Mouse (Mus musculus): ENCODE results near the gene Cyp4f40.
"Not testable (repeated sequence)": the region's sequence is repeated elsewhere in the genome, so short reads cannot be mapped to it uniquely, and the experiment has no call there.

Gene Cyp4f40

DNA sequence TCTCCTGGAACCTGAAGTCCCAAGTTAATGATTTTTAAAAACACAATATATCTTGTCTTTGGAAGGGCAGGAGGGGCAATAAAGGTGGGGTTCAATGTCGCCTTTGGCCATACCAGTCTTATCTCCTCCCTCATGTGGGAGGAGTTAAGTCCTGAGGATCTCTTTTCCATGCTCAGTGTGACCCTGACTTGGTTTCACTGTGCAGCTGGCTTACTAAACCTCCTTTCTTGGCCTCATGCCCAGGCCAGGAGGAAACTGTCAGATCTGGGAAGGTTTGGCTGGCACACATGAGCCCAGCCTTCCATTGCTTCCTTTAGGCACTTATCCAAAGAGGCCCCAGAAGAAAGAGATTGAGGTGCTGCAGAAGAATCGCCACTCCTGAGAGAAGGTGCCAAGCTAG is at the start of gene Cyp4f40:
TSS of gene Cyp4f40 (plus strand) at position 189 of the 400 bp plus-strand sequence.
- no peak for DNase-seq (ENCODE audit: low read depth, low spot score)

DNA sequence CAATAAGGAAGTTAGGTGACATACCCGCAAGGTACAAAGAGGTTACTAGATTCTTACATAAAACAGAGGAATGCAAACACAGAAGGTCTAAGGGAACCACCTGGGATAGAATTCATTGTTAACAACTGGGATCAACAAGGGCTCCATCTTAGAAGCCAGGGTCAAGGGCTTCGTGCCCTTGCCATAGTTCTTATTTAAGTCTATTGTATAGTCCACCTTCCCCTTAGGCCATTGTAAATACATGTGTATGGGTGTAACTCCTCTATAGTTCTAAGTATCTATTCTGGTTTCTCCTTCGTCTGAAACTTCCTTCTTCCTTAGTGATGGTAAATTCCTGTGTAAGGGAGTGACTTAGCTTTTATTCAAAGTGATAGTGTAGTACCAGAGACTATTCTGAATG is 48.5 kb upstream of the Cyp4f40 start:
- DNase-seq (ENCODE audit: low read depth, low spot score): not testable (repeated sequence)

- DNase-seq (ENCODE audit: low read depth, low spot score): no peak
These were observed 47.8 kb upstream of the Cyp4f40 start for GRCm38 (mm10) chr17:32610896-32611295.

- no peak for DNase-seq (ENCODE audit: low read depth, low spot score)
These were observed 46.3 kb upstream of the Cyp4f40 start for GRCm38 (mm10) chr17:32612417-32612816.

- no peak for DNase-seq (ENCODE audit: low read depth, low spot score)
These were observed 41.4 kb upstream of the Cyp4f40 start for GRCm38 (mm10) chr17:32617252-32617651.

GRCm38 (mm10) chr17:32621018-32621417 is 37.7 kb upstream of the Cyp4f40 start, which contains the start of gene Cyp4f37:
Gene Cyp4f37, plus strand, starts transcription at chr17:32621309.
- not testable (repeated sequence) for DNase-seq (ENCODE audit: low read depth, low spot score)

GRCm38 (mm10) chr17:32629726-32630125 is 29.0 kb upstream of the Cyp4f40 start:
- not testable (repeated sequence) for DNase-seq (ENCODE audit: low read depth, low spot score)

DNA sequence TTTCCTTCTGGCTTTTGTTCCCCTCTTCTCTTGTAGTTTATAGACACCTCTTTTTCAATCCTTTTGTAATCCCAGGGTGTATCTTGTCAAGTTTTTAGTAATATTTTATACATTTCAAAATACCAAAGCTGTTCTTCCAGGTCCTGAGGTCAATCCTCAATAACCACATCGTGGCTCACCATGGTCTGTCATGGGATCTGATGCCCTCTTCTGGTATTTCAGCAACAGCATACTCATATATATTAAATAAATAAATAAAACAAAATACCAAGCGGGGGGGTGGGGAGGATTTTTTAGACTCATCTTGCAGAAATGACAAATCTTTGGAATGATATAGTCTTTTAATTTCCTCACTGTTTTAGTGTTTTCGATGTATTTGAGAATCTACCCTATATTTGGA is 26.8 kb upstream of the Cyp4f40 start:
- DNase-seq (ENCODE audit: low read depth, low spot score): no peak

DNA sequence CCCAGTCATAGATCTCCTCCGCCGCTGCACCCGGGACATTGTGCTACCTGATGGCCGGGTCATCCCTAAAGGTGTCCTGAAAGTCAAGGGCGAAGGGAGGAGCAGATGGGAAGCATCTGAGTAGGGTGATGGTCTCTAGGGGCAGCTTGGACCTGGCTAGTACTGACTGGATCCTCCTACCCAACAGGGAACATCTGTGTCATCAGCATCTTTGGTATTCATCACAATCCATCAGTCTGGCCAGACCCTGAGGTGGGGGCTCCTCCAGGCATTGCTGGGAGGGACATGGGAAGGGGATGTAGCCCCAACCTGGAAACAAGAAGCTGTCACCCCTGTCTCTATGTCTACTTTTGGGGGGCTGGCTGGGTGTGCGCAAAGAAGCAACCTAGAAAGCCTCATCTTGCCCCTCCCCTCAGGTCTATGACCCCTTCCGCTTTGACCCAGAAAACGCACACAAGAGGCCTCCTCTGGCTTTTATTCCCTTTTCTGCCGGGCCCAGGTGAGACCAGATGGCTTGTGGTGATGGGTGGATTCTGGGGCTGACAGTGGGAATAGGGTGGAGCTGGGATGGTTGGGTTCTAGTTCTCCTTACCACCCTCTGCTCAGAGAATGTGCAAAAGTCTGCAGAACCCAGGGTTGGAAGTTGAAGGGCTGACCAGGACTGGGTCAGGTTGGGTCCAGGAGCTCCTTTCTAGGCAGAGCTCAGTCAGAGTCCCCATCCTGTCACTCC is 24.3 kb upstream of the Cyp4f40 start:
- not testable (repeated sequence) for DNase-seq (ENCODE audit: low read depth, low spot score)

DNA sequence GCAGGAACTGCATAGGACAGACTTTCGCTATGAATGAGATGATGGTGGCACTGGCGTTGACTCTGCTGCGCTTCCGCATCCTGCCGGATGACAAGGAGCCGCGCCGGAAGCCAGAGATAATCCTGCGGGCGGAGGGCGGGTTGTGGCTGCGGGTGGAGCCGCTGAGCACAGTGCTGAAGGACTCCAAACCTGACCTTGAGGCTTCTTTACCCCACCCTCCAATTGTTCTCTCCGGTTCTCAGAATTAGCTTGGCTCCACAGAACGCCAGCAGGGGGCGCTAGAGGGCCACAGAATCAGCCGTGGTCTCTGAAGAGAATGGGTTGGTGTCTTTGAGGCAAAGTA is 23.8 kb upstream of the Cyp4f40 start:
- DNase-seq (ENCODE audit: low read depth, low spot score): peak; percentile 82

- DNase-seq (ENCODE audit: low read depth, low spot score): no peak
These were observed 22.4 kb upstream of the Cyp4f40 start for GRCm38 (mm10) chr17:32636341-32636740.

- no peak for DNase-seq (ENCODE audit: low read depth, low spot score)
These were observed 21.5 kb upstream of the Cyp4f40 start for GRCm38 (mm10) chr17:32637151-32637550.

DNA sequence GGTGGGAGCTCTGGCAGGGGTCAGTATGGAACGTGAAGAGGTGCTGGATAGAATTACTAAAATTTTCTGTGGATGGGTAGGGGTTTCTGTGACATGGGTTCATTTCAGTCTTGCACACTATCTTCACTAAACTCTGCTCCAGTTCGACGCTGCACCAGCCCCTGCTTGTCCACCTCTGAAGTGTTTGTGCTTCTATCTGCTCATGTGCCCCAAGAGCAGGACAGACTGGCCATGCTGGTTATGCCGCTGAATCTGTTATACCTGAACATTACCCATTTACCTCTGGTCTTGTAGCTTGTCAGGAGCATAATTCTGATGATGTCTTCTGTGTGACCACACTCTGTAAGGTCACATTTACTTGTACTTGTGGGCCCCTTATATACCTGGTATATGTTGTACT is 12.1 kb upstream of the Cyp4f40 start:
- DNase-seq (ENCODE audit: low read depth, low spot score): no peak

DNA sequence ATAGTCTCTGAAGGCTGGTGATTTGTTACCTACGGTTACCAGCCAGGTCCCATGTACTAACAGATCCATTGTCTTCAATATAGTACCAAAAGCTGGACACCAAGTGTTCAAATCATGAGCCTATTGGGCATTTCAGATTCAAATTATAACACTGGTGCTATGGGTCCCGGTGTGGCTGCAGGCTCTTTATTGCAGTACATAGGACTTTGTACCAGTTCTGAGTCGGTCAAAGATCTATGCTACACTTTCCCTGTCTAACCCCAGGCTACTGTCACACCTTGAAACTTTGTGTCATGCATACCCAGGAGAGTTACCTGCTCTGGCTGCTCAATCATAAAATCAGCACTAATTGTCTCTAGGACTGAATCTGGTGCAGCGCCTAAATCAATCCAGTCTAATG is 4.8 kb upstream of the Cyp4f40 start:
- DNase-seq (ENCODE audit: low read depth, low spot score): no peak

DNA sequence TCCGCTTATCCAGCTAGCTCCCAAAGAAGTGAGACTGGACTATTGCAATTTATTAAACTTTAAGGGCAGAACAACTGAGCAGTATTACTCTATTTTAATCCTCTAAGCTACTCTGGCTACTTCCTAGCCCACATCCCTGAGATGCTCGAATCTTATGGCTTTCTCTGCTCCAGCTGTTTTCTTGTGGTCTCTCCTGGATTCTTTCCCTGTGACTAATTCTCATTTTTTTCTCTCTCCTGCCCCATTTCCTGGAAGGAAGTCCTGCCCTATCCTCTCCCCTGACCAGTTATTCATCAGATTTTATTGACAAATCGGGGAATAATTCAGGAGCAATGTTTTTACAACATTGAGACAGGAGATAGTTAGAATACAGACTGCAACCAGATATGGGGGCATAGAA is 1.7 kb upstream of the Cyp4f40 start:
- DNase-seq (ENCODE audit: low read depth, low spot score): no peak

DNA sequence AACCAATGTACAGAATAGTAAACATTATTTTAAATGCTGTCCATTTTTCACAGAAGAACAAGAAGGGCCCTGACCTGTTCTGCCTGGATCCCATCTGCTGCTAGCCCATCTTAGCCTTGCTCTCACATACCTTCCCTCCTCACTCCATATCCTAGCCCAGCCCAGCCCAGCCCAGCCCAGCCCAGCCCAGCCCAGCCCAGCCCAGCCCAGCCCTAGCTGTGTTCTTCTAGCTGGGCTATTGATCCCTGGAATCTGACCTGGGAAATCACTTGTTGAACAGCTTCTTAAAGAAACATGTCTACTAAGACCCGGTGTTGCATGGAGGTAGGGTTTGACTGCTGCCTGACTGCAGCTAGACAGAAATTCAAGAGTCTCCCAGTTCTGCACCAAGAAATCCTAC is 454 bp upstream of the Cyp4f40 start:
- DNase-seq (ENCODE audit: low read depth, low spot score): no peak

DNA sequence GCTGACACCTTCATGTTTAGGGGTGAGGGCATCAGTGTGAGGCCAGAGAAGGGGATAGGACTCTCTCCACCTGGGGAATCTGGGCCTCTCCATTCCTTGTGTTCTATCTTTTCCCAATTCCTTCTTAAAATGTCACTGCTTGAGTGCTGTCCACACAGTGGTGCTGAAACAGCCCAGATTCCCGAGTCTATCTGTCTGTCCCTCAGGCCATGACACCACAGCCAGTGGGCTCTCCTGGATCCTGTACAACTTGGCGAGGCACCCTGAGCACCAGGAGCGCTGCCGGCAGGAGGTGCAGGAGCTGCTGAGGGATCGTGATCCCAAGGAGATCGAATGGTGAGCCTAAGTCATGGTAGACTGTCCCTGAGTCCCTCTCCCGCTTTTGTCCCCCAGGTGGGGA is 15.3 kb downstream of the Cyp4f40 start:
- DNase-seq (ENCODE audit: low read depth, low spot score): no peak

DNA sequence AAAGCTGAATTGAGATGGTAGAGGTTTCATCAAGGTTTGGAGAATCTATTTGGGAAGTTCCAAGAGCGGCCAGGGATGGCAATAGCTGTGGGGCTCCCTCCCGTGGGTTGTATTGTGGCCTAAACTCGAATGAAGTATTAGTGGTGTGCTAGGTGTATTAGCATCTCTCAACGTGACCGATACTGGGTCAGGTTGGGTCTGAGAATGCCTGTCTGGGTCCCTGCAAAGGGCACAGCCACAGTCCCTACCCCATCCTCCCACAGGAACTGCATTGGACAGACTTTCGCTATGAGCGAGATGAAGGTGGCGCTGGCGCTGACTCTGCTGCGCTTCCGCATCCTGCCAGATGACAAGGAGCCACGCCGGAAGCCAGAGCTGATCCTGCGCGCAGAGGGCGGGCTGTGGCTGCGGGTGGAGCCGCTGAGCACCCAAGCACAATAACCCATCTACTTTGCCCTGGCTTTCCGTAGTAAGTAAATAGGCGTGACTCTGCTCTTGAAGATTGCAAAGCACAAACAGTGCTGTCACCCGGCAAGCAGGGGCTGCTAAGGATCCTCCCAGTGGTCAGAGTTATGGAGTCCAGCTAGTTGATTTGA is 17.4 kb downstream of the Cyp4f40 start:
- DNase-seq (ENCODE audit: low read depth, low spot score): no peak

DNA sequence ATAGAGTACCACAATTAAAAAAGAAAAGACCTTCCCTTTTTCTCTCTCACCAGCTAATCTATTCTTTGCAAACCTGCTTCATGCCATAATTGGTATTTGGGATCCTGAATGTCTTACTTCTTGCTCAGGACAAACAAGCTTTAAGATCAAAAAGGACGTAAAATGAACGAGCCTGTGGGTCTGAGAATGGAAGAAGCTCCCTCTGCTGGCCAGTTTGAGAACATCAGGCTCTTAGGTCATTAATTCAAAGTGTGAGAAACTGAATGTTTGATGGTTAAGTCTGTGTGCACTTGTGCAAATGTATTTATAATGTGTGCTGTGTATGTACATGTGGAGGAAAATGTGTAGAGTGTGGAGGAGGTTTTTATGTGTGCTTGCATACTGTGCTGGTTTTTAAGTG is 21.7 kb downstream of the Cyp4f40 start:
- DNase-seq (ENCODE audit: low read depth, low spot score): peak; percentile 55

- DNase-seq (ENCODE audit: low read depth, low spot score): peak; percentile 7
These were observed 26.5 kb downstream of the Cyp4f40 start, which contains the start of gene Cyp4f15 for GRCm38 (mm10) chr17:32685048-32685750. Gene Cyp4f15, plus strand, starts transcription at chr17:32685627.

DNA sequence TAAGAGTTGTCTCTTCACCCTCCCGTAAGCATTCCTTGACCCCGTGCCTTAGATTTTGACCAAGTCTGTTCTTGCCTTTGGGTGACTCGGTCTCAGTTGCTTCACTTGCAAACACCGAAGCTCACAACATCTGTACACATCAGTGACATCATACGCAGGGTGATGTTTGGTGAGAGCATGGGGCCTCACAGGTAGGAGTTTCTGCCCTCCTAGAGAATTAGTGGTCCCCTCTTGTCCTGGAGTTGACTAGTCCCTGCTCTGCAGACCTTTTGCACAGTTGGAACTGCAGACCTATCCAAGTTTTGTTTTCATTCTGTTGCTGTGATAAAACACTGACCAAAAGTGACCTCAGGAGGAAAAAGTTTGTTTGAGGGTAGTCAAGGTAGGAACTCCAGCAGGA is 28.0 kb downstream of the Cyp4f40 start:
- DNase-seq (ENCODE audit: low read depth, low spot score): no peak

DNA sequence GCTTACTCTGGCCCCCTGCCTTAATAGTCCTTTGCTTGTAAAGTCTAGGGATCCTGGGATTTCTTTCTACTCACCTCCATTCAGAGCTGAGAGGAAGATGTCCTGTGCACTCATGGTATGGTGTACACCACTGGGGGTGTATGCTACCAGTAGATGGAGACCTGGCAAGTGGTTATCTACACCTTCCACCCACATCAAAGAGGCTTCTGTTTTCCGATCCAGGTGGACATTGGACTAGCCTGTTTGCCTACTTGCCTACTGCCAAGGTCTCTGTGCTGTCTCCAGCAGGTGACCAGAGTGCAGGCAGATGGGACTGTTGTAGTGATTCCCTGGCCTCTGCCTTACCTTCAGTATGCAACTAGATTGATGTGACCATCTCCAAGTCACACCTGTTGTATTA is 32.3 kb downstream of the Cyp4f40 start:
- no peak for DNase-seq (ENCODE audit: low read depth, low spot score)

DNA sequence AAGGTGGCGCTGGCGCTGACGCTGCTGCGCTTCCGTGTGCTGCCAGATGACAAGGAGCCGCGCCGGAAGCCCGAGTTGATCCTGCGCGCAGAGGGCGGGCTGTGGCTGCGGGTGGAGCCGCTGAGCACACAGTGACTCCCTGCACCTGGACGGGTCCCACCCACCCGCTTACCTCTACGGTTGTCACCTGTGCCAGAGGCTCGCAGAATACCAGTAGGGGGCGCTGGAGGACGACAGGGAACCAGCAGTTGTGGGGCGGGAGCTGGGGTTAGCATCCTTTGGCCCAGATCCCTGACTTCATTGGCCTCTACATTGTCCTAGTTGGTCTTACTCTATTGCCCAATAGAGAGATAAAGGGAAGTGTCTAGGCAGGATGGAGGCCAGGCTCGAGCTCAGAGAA is 44.1 kb downstream of the Cyp4f40 start:
- DNase-seq (ENCODE audit: low read depth, low spot score): no peak

Measured in forelimb bud, embryonic 11.5 days (tissue).